Mouse (Mus musculus): ENCODE measurements around the gene Gprin2. TPM values are rescaled to one million over a fixed set of nuclear protein-coding genes. Genes with fewer than 3 reads are reported as not detected.
A peak's percentile ranks its signal among the peaks of the same experiment; 100 is the strongest.

The Gprin2 gene
- total and polyA plus RNA-seq, 2 experiments, result 0.01 to 0.09 TPM

- no peak overlapping the region for H3K9ac ChIP-seq (ENCODE audit: low read depth, low read length)
- TF ChIP-seq CTCF (IDR thresholded peaks at IDR 0.05; ENCODE audit: low read depth, low read length) (no peak), POLR2A (IDR thresholded peaks at IDR 0.05; ENCODE audit: extremely low read depth, insufficient read depth, low read length) (no peak)
- H3K27me3 ChIP-seq (ENCODE audit: control insufficient read depth, insufficient read depth, low read length), result peaks cover 4% of the 10 kb centered on the region; the same call in 1 of the 2 replicates
- no peak overlapping the region for H3K27ac ChIP-seq (replicated peaks; ENCODE audit: insufficient read depth, low read depth, low read length)
- WGBS, result 63% methylated on average over 4 of the region's 4 CpGs
- H3K36me3 ChIP-seq (ENCODE audit: control insufficient read depth, insufficient read depth, low read length), result no peaks in the 10 kb centered on the region
- peak; percentile 44 for DNase-seq (ENCODE audit: extremely low read depth, low read depth, low spot score)
- no peaks in the 10 kb centered on the region for H3K4me1 ChIP-seq (ENCODE audit: control insufficient read depth, insufficient read depth, low read length)
- H3K4me3 ChIP-seq (ENCODE audit: insufficient read depth, low read depth, low read length), result no peak overlapping the region
- H3K79me2 ChIP-seq (ENCODE audit: control insufficient read depth, insufficient read depth, low read length), result no peaks in the 10 kb centered on the region
Measured at GRCm38 (mm10) chr14:34196706-34197105, 4.7 kb downstream of the Gprin2 start.

- H3K36me3 ChIP-seq (ENCODE audit: control insufficient read depth, insufficient read depth, low read length), result no peaks in the 10 kb centered on the region
- 92% methylated on average over 15 of the region's 15 CpGs for WGBS
- H3K79me2 ChIP-seq (ENCODE audit: control insufficient read depth, insufficient read depth, low read length), result no peaks in the 10 kb centered on the region
- H3K4me1 ChIP-seq (ENCODE audit: control insufficient read depth, insufficient read depth, low read length), result no peaks in the 10 kb centered on the region
- no peak overlapping the region for H3K4me3 ChIP-seq (ENCODE audit: insufficient read depth, low read depth, low read length)
- H3K27ac ChIP-seq (replicated peaks; ENCODE audit: insufficient read depth, low read depth, low read length), result no peak overlapping the region
- H3K27me3 ChIP-seq (ENCODE audit: control insufficient read depth, insufficient read depth, low read length), result peaks cover under 1% of the 10 kb centered on the region; the same call in 1 of the 2 replicates
- TF ChIP-seq POLR2A (IDR thresholded peaks at IDR 0.05; ENCODE audit: extremely low read depth, insufficient read depth, low read length) (no peak), CTCF (IDR thresholded peaks at IDR 0.05; ENCODE audit: low read depth, low read length) (no peak)
- no peak for DNase-seq (ENCODE audit: extremely low read depth, low read depth, low spot score)
- H3K9ac ChIP-seq (ENCODE audit: low read depth, low read length), result no peak overlapping the region
Measured at GRCm38 (mm10) chr14:34195466-34195865, 6.0 kb downstream of the Gprin2 start.

- 83% methylated on average over 4 of the region's 4 CpGs for WGBS
- no peaks in the 10 kb centered on the region for H3K4me1 ChIP-seq (ENCODE audit: control insufficient read depth, insufficient read depth, low read length)
- no peaks in the 10 kb centered on the region for H3K27me3 ChIP-seq (ENCODE audit: control insufficient read depth, insufficient read depth, low read length)
- H3K4me3 ChIP-seq (ENCODE audit: insufficient read depth, low read depth, low read length), result no peak overlapping the region
- DNase-seq (ENCODE audit: extremely low read depth, low read depth, low spot score), result no peak
- H3K36me3 ChIP-seq (ENCODE audit: control insufficient read depth, insufficient read depth, low read length), result no peaks in the 10 kb centered on the region
- H3K27ac ChIP-seq (replicated peaks; ENCODE audit: insufficient read depth, low read depth, low read length), result no peak overlapping the region
- no peak for TF ChIP-seq CTCF (IDR thresholded peaks at IDR 0.05; ENCODE audit: low read depth, low read length)
- no peak overlapping the region for H3K9ac ChIP-seq (ENCODE audit: low read depth, low read length)
- no peaks in the 10 kb centered on the region for H3K79me2 ChIP-seq (ENCODE audit: control insufficient read depth, insufficient read depth, low read length)
Measured at GRCm38 (mm10) chr14:34193879-34194278, 7.6 kb downstream of the Gprin2 start.

- TF ChIP-seq CTCF (IDR thresholded peaks at IDR 0.05; ENCODE audit: low read depth, low read length), result no peak
- H3K27me3 ChIP-seq (ENCODE audit: control insufficient read depth, insufficient read depth, low read length), result no peaks in the 10 kb centered on the region
- H3K36me3 ChIP-seq (ENCODE audit: control insufficient read depth, insufficient read depth, low read length), result no peaks in the 10 kb centered on the region
- no peaks in the 10 kb centered on the region for H3K4me1 ChIP-seq (ENCODE audit: control insufficient read depth, insufficient read depth, low read length)
- H3K79me2 ChIP-seq (ENCODE audit: control insufficient read depth, insufficient read depth, low read length), result no peaks in the 10 kb centered on the region
- no peak overlapping the region for H3K4me3 ChIP-seq (ENCODE audit: insufficient read depth, low read depth, low read length)
- 80% methylated on average over 7 of the region's 7 CpGs for WGBS
- H3K9ac ChIP-seq (ENCODE audit: low read depth, low read length), result no peak overlapping the region
- no peak overlapping the region for H3K27ac ChIP-seq (replicated peaks; ENCODE audit: insufficient read depth, low read depth, low read length)
- DNase-seq (ENCODE audit: extremely low read depth, low read depth, low spot score), result no peak
Measured at GRCm38 (mm10) chr14:34190361-34190760, 11.1 kb downstream of the Gprin2 start.

- H3K79me2 ChIP-seq (ENCODE audit: control insufficient read depth, insufficient read depth, low read length), result no peaks in the 10 kb centered on the region
- H3K27ac ChIP-seq (replicated peaks; ENCODE audit: insufficient read depth, low read depth, low read length), result no peak overlapping the region
- TF ChIP-seq CTCF (IDR thresholded peaks at IDR 0.05; ENCODE audit: low read depth, low read length), result peak; percentile 93
- TF ChIP-seq POLR2A (IDR thresholded peaks at IDR 0.05; ENCODE audit: extremely low read depth, insufficient read depth, low read length), result no peak
- H3K9ac ChIP-seq (ENCODE audit: low read depth, low read length), result no peak overlapping the region
- no peaks in the 10 kb centered on the region for H3K4me1 ChIP-seq (ENCODE audit: control insufficient read depth, insufficient read depth, low read length)
- H3K4me3 ChIP-seq (ENCODE audit: insufficient read depth, low read depth, low read length), result no peak overlapping the region
- no peaks in the 10 kb centered on the region for H3K36me3 ChIP-seq (ENCODE audit: control insufficient read depth, insufficient read depth, low read length)
- no peaks in the 10 kb centered on the region for H3K27me3 ChIP-seq (ENCODE audit: control insufficient read depth, insufficient read depth, low read length)
- peak; percentile 41 for DNase-seq (ENCODE audit: extremely low read depth, low read depth, low spot score)
- 72% methylated on average over 5 of the region's 5 CpGs for WGBS
Measured at GRCm38 (mm10) chr14:34188629-34189028, 12.8 kb downstream of the Gprin2 start.

- no peak for DNase-seq (ENCODE audit: extremely low read depth, low read depth, low spot score)
- Histone ChIP-seq H3K4me1 (ENCODE audit: control insufficient read depth, insufficient read depth, low read length) (no peaks in the 10 kb centered on the region), H3K79me2 (ENCODE audit: control insufficient read depth, insufficient read depth, low read length) (no peaks in the 10 kb centered on the region), H3K4me3 (ENCODE audit: insufficient read depth, low read depth, low read length) (no peak overlapping the region), H3K9ac (ENCODE audit: low read depth, low read length) (no peak overlapping the region), H3K36me3 (ENCODE audit: control insufficient read depth, insufficient read depth, low read length) (no peaks in the 10 kb centered on the region), H3K27ac (replicated peaks; ENCODE audit: insufficient read depth, low read depth, low read length) (no peak overlapping the region), H3K27me3 (ENCODE audit: control insufficient read depth, insufficient read depth, low read length) (no peaks in the 10 kb centered on the region)
- TF ChIP-seq CTCF (IDR thresholded peaks at IDR 0.05; ENCODE audit: low read depth, low read length) (no peak), POLR2A (IDR thresholded peaks at IDR 0.05; ENCODE audit: extremely low read depth, insufficient read depth, low read length) (no peak)
- WGBS, result 97% methylated on average over 1 of the region's 1 CpGs
Measured at GRCm38 (mm10) chr14:34183101-34183500, 18.4 kb downstream of the Gprin2 start.
